Mouse (Mus musculus) E14TG2a.4 (cell line): Measurements from ENCODE around the gene AU022252.

Experiments
- H3K27me3 ChIP-seq: 2 replicates; pipeline ENCODE4 v1.6.1; 2014; ENCODE audit warnings: low read length, control low read depth; ENCODE audit not compliant: insufficient read depth
- H3K36me3 ChIP-seq: 2 replicates; pipeline ENCODE4 v1.6.1; 2014; ENCODE audit warnings: low read length, control low read depth; ENCODE audit not compliant: insufficient read depth
- H3K4me1 ChIP-seq: replicated peaks from 2 replicates; pipeline ENCODE4 v1.6.1; 2014; ENCODE audit warnings: low read depth, low read length, control low read depth
- H3K4me3 ChIP-seq: replicated peaks from 2 replicates; pipeline ENCODE4 v1.5.1; 2014; ENCODE audit warnings: mild to moderate bottlenecking, low read length
- H3K9me3 ChIP-seq: 2 replicates; pipeline ENCODE4 v1.6.1; 2014; ENCODE audit warnings: low read length, control low read depth
- CTCF ChIP-seq: conservative IDR thresholded peaks from 2 replicates; pipeline ENCODE4 v1.5.1; 2014; ENCODE audit warnings: low read length
- NANOG ChIP-seq: IDR thresholded peaks from 2 replicates; pipeline ENCODE4 v1.6.1; 2014; ENCODE audit warnings: borderline replicate concordance, low read length, mixed read lengths
- POU5F1 ChIP-seq: IDR thresholded peaks from 2 replicates; pipeline ENCODE4 v1.6.1; 2014; ENCODE audit warnings: low read length, borderline replicate concordance

AU022252 gene

DNA sequence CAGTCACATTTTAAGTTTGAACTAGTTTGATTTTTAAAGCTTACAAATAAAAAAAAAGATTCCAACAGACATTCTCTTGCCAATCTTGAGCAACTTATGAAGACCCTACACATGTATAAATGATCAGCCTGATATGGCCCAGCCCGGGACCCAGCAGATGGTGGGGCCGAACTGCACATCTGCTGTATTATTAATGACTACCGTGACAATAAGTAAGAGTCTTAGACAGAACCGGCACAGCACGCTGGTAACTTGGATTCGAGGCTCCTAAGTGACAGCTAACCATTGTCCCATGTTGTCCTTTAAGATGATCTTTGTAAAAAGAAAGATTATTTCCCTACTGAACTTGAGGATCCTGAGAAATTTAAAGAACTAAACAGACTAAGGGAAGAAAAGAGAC is 43.1 kb downstream of the AU022252 start:
- Histone ChIP-seq H3K9me3 (no peaks in the 10 kb centered on the region), H3K36me3 (no peaks in the 10 kb centered on the region), H3K4me3 (no peak overlapping the region), H3K27me3 (peaks cover 12% of the 10 kb centered on the region; the same call in 1 of the 2 replicates), H3K4me1 (no peaks in the 10 kb centered on the region)
- TF ChIP-seq NANOG = no peak
- TF ChIP-seq CTCF = no peak
- TF ChIP-seq POU5F1 = no peak

DNA sequence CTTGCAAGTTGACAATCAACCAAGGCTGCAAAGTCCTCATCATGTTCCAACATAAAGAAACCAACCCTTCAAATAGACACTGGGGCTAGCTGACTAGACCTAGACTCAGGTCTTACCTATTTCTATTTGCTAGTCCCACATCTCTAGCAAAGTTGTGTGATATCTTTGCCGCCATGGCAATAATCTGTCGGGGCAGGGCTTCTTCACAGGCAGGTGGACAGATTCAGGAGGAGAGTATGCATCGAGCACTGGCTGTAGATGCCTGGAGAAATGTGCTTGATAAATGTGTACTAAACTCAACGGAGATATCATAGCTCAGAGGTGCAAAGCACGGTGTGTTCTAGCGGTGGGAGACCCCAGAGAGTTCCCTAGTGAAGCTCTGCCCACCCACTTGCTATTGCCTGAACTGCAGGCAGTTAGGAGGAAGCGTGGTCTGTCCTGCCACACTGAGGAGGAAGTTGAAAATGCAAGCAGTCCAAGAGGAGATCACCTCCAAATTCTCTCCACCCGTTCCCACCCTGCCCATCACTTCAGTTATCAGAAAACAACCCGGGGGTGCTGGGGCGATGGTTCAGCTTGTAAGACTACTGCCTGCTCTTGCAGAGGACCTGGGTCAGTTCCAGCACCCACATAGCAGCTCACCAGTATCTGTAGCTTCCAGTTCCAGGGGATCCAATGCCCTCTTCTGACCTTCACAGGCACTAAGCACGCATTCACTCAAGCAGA is 44.3 kb downstream of the AU022252 start:
- no peaks in the 10 kb centered on the region for H3K36me3 ChIP-seq
- H3K4me1 ChIP-seq = no peaks in the 10 kb centered on the region
- H3K4me3 ChIP-seq = no peak overlapping the region
- no peak for TF ChIP-seq CTCF
- no peak for TF ChIP-seq POU5F1
- H3K9me3 ChIP-seq = no peaks in the 10 kb centered on the region
- H3K27me3 ChIP-seq = peaks cover 15% of the 10 kb centered on the region

DNA sequence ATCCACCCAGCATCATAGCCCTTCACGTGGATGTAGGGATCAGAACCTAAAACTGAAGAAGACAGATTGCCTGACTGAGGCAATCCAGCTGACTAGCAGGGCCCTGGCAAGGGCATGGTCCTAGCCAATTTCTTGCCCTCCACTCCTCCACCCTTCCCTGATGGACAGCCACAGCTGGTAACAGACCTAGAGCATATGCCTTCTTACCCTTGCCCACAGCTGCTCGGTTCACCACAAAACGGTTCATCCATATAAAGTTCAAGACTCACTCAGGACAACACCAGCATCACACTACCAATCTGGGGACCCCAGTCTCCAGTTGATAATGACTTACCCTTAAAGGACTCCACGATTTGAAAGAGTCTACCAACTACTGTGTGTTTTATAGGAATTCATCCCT is 46.7 kb downstream of the AU022252 start:
- Histone ChIP-seq H3K9me3 (no peaks in the 10 kb centered on the region), H3K27me3 (peaks cover 24% of the 10 kb centered on the region), H3K4me1 (no peaks in the 10 kb centered on the region), H3K4me3 (no peak overlapping the region), H3K36me3 (no peaks in the 10 kb centered on the region)
- TF ChIP-seq NANOG (no peak), CTCF (no peak), POU5F1 (no peak)

DNA sequence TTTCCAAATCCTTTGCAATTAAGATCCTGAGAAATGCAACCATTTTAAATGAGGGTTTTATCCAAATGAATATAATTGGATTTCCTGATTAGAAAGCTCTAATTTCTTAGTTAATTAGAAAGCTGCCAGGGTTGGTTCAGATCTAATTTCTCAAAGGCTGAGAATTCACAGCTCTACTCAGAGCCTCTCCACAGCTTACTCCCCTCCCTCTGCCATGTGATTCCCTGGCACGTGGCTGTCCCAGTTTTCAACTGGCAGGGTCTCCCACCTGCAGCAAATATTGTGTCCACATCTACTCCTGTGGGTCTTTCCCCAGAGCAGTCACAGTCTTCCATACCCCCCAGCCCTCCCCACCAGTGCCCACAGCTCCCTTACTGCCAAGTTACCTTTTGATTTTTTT is 49.0 kb downstream of the AU022252 start:
- TF ChIP-seq CTCF = no peak
- TF ChIP-seq POU5F1 = no peak
- TF ChIP-seq NANOG = no peak

DNA sequence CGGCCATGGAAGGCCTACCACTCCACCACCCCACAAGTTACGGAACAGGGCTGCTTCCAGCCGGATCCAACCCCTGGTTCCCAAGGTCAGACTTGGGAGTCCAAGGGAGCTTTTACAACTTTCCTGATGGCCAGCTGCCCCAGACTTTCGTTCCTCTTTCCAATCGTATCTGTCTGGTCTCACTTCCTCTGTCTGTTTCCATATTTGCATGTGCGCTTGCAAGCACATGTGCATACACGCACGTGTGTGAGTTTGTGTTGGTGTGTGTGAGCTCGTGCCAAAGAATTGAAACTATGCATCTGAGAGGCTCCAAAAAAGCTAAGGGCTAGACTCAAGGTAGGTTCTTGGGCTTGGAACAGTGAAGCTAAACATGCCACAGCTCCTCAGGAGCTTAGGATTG is 51.1 kb downstream of the AU022252 start:
- H3K36me3 ChIP-seq = no peaks in the 10 kb centered on the region
- H3K9me3 ChIP-seq = no peaks in the 10 kb centered on the region
- TF ChIP-seq CTCF (no peak), POU5F1 (no peak), NANOG (no peak)
- H3K27me3 ChIP-seq = peaks cover 15% of the 10 kb centered on the region
- H3K4me3 ChIP-seq = no peak overlapping the region
- H3K4me1 ChIP-seq = no peaks in the 10 kb centered on the region

More for the DNA sequence above, 49.0 kb downstream of the AU022252 start:
- peaks cover 24% of the 10 kb centered on the region for H3K27me3 ChIP-seq
- no peaks in the 10 kb centered on the region for H3K4me1 ChIP-seq
- no peak overlapping the region for H3K4me3 ChIP-seq
- no peaks in the 10 kb centered on the region for H3K36me3 ChIP-seq
- no peaks in the 10 kb centered on the region for H3K9me3 ChIP-seq

DNA sequence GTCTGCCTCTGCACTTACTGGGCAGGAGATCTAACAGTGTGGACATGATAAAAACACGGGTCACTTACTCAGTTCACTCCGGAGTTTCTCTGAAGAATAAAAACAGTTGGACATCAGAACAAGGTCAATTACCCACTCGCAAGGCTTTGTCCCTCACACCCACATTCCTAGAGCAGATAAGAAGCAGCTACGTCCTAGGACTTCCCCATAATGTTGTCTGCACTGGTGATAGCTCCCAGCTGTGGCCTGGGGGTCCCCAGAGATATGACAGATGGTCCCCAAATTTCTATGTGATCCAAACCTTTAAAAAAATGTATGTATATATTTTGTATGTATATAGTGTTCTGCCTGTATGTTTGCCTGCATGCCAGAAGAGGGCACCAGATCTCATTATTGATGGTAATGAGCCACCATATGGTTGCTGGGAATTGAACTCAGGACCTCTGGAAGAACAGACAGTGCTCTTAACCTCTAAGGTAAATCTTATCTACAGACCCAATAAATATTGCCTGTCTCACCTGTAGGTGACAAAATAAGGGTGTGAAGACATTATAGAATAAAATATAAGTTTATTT is 52.3 kb downstream of the AU022252 start:
- H3K4me1 ChIP-seq = no peaks in the 10 kb centered on the region
- H3K9me3 ChIP-seq = no peaks in the 10 kb centered on the region
- peaks cover 15% of the 10 kb centered on the region for H3K27me3 ChIP-seq
- no peaks in the 10 kb centered on the region for H3K36me3 ChIP-seq
- no peak overlapping the region for H3K4me3 ChIP-seq
- TF ChIP-seq POU5F1 (no peak), CTCF (peak; percentile 30; the same call in 1 of the 2 replicates)

DNA sequence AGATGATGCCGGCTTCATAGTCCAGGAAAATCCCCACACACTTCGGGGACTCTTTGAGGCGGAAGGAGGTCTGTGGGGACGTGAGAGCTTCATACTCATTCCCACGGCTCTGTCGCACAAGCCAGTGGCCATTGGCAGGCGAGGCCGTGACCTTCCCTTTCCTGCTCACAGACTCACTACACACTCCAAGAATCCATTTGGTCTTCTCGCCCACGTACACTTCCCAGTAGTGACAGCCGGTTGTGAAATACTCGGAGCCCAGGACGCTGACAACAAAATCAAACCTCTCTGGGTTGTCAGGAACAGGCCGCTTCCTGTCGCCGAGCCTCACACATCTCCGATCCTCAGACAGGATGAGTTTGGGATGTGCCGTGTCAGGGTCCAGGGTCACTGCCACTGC is 54.2 kb downstream of the AU022252 start:
- Histone ChIP-seq H3K9me3 (no peaks in the 10 kb centered on the region), H3K4me3 (no peak overlapping the region), H3K27me3 (peaks cover 9% of the 10 kb centered on the region; the same call in 1 of the 2 replicates), H3K4me1 (peaks cover 6% of the 10 kb centered on the region; the same call in 1 of the 2 replicates), H3K36me3 (no peaks in the 10 kb centered on the region)
- TF ChIP-seq POU5F1 = no peak

DNA sequence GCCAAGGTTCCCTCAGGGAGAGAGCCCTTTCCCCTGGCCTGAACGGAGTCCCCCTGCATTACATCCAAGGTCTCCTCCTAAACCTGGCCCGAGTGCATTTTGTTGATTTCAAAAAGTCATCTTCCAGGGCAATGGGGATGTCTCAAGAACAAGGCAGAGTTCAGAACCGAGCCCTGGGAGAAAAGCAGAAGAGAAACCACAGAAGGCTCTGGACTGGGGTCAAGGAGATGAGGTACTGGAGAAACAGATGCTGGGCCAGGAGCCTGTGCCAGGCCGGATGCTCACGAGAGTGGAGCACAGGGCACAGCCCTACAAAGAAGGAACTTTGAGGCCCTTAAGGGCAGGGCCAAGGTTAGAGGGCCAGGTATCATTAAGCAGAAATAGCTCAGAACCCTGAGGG is 54.8 kb downstream of the AU022252 start:
- Histone ChIP-seq H3K4me3 (no peak overlapping the region), H3K4me1 (peaks cover 13% of the 10 kb centered on the region), H3K9me3 (no peaks in the 10 kb centered on the region), H3K36me3 (no peaks in the 10 kb centered on the region), H3K27me3 (peaks cover 6% of the 10 kb centered on the region; the same call in 1 of the 2 replicates)
- TF ChIP-seq NANOG (no peak), CTCF (no peak), POU5F1 (no peak)

DNA sequence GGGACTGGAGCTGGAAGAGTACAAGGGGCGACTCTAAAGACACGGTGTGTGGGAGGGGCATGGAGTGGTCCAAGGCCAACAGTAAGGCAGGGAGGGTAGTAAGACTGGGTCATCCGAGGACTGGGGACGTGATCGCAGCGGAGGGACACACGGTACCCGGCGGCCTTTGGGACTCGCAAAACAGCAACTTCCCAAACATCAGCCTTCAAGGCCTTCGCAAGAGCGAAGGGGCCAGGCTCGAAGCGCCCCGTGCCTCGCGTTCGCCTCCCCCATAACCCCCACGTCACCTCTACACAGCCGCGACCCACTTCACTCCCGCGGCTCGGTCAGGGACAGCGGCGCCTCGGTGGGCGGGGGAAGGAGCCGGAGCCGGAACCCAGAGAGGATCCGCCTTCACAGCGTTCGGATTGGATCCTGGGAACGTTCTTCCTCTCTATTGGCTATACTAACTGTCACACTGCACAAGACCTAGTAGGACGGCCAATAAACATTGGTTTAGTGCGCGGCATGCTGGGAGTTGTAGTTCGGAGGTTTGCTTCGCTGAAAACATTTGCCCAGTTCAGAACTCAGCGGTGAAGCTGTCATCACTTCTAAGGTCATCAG is 58.6 kb downstream of the AU022252 start, which contains the start of gene Zfp691:
Gene Zfp691 (minus strand): TSS at position 345 of the 603 bp plus-strand sequence.
- Histone ChIP-seq H3K4me3 (peak within 1 kb of the TSS; percentile 91), H3K9me3 (no peaks in the 10 kb centered on the region), H3K36me3 (peaks cover 14% of the 10 kb centered on the region), H3K4me1 (peaks cover 31% of the 10 kb centered on the region), H3K27me3 (no peaks in the 10 kb centered on the region; the same call in 1 of the 2 replicates)
- TF ChIP-seq CTCF = no peak
- TF ChIP-seq NANOG = no peak
- no peak for TF ChIP-seq POU5F1
